Comparison of ENCODE assay signal across 14 mouse cellular contexts in the genomic region with DNA sequence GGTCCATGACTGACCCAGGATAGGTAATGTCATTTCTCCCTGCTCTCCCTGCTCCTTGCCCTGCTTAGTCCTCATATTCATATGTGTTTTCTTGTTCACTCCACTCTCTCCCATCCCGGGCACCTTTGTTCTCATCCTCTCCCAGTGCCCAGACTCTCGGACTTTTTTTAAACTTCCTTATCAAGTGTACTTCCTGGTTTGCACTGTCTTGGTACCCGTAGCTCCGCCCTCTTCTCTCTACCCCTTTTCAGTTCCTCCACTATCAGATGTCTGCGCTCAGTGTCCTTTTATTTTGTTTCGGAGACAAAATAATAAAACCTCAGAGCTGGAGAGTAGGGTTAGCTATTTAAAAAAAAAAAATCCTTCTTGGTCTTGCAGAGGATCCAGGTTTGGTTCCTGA. TPM values are rescaled to one million over a fixed set of nuclear protein-coding genes. Genes with fewer than 3 reads are reported as not detected.
A peak's percentile ranks its signal among the peaks of the same experiment; 100 is the strongest.
DNase-seq lines count a peak whose midpoint lies in the region; ATAC-seq lines count a peak whose summit lies in the region.
"Had no signal": no experiment of that assay in that cellular context is flagged by ENCODE, and none has a peak within 500 bp of the region (broad histone marks: within the 10 kb centered on the region; RNA-seq: fewer than 3 reads in every experiment).

No protein-coding gene starts in this region.

- H3K27me3 ChIP-seq in liver, embryonic 12.5 days (replicated peaks): no peaks in the 10 kb centered on the region
- H3K27me3 ChIP-seq in splenic B cell, adult 2 months (ENCODE audit: control insufficient read depth, insufficient read depth, low read length, poor library complexity, severe bottlenecking): no peaks in the 10 kb centered on the region
- H3K27me3 ChIP-seq in forebrain, embryonic 14.5 days (replicated peaks; ENCODE audit: control insufficient read depth, insufficient read depth, low read length): no peaks in the 10 kb centered on the region
- H3K27me3 ChIP-seq: kidney, embryonic 15.5 days had no signal

- ATAC-seq in liver, embryonic 12.5 days: peak; percentile 64; the same call in 1 of the 2 replicates
- ATAC-seq in forebrain, embryonic 14.5 days: no peak
- ATAC-seq: Patski had no signal

- H3K27ac ChIP-seq in liver, embryonic 12.5 days: no peak overlapping the region
- H3K27ac ChIP-seq in forebrain, embryonic 14.5 days (ENCODE audit: low read depth, low read length): no peak overlapping the region
- H3K27ac ChIP-seq: heart, adult 2 months; kidney, embryonic 15.5 days; limb, embryonic 10.5 days had no signal

- peaks cover 7% of the 10 kb centered on the region; the same call in 1 of the 2 replicates for H3K4me1 ChIP-seq in liver, embryonic 12.5 days
- H3K4me1 ChIP-seq in forebrain, embryonic 14.5 days (ENCODE audit: control insufficient read depth, insufficient read depth, low read length): no peaks in the 10 kb centered on the region
- H3K4me1 ChIP-seq: kidney, embryonic 15.5 days; limb, embryonic 10.5 days had no signal

- no peaks in the 10 kb centered on the region for H3K9me3 ChIP-seq in liver, embryonic 12.5 days (replicated peaks)
- H3K9me3 ChIP-seq in forebrain, embryonic 14.5 days (replicated peaks; ENCODE audit: control insufficient read depth, low read length): no peaks in the 10 kb centered on the region
- H3K9me3 ChIP-seq: kidney, embryonic 15.5 days; limb, embryonic 10.5 days had no signal

- WGBS in liver, embryonic 12.5 days (ENCODE audit: insufficient replicate concordance): 31% methylated on average over 6 of the region's 6 CpGs
- WGBS in forebrain, embryonic 14.5 days: 87% methylated on average over 6 of the region's 6 CpGs

- H3K4me3 ChIP-seq in liver, embryonic 12.5 days: peak overlapping the region; percentile 34
- no peak overlapping the region for H3K4me3 ChIP-seq in forebrain, embryonic 14.5 days (ENCODE audit: low read depth, low read length)
- H3K4me3 ChIP-seq: heart, adult 2 months; kidney, embryonic 15.5 days; limb, embryonic 10.5 days had no signal

- DNase-seq in layer of hippocampus, adult 9-11 months: peak; percentile 53
- DNase-seq in layer of hippocampus, postnatal 10 days (ENCODE audit: low spot score in 2 of 2): no peak
- DNase-seq in brain, adult 2 months (ENCODE audit: low read depth, low spot score): peak; percentile 18
- peak; percentile 84 for DNase-seq in splenic B cell, adult 2 months (ENCODE audit: low read depth, low spot score)
- no peak for DNase-seq in left cerebral cortex, postnatal 4 days
- no peak for DNase-seq in forebrain, embryonic 14.5 days (ENCODE audit: low spot score)
- DNase-seq in frontal cortex, postnatal 14 days (ENCODE audit: low spot score in 2 of 2): no peak
- DNase-seq: cerebellum, adult 11 months; right cerebral cortex, postnatal 4 days had no signal

- no peak overlapping the region for H3K9ac ChIP-seq in liver, embryonic 12.5 days
- H3K9ac ChIP-seq in forebrain, embryonic 14.5 days (ENCODE audit: low read length): no peak overlapping the region
- H3K9ac ChIP-seq: kidney, embryonic 15.5 days had no signal

- intact Hi-C loops in left cerebral cortex, postnatal 4 days (cut with DNase I): no loop called here

- no peaks in the 10 kb centered on the region for H3K36me3 ChIP-seq in liver, embryonic 12.5 days
- H3K36me3 ChIP-seq in splenic B cell, adult 2 months (ENCODE audit: control insufficient read depth, insufficient read depth, low read length, poor library complexity, severe bottlenecking): peaks cover 22% of the 10 kb centered on the region
- no peaks in the 10 kb centered on the region for H3K36me3 ChIP-seq in forebrain, embryonic 14.5 days (ENCODE audit: control insufficient read depth, insufficient read depth, low read length)
- H3K36me3 ChIP-seq: kidney, embryonic 15.5 days; limb, embryonic 10.5 days had no signal

- H3K4me2 ChIP-seq in liver, embryonic 12.5 days: peak overlapping the region; percentile 53
- no peak overlapping the region for H3K4me2 ChIP-seq in forebrain, embryonic 14.5 days (ENCODE audit: low read length)
- H3K4me2 ChIP-seq: kidney, embryonic 15.5 days had no signal

RNA-seq across cellular contexts. Expression of a gene that starts 2.9 kb away (rescaled TPM):
- total RNA-seq in layer of hippocampus, postnatal 10 days (2021): not detected
- polyA plus RNA-seq in liver, embryonic 12.5 days (2016; fragmentation: Nextera tagmentation; extraction: Ambion mirVana): 0.21 and 0.23 TPM in 2 replicates
- not detected for total RNA-seq in left cerebral cortex, postnatal 4 days (2021)
- not detected in 2 replicates for polyA plus RNA-seq in forebrain, embryonic 14.5 days (2014; fragmentation: Nextera tagmentation; extraction: Ambion mirVana)
- polyA plus RNA-seq: kidney, embryonic 15.5 days; limb, embryonic 10.5 days; Patski had no signal

RNA-seq across cellular contexts. Expression of a gene that starts 11.7 kb away (rescaled TPM):
- total RNA-seq in layer of hippocampus, postnatal 10 days (2021): under 1 TPM; 0.51 to 0.66 TPM
- 0.10 and 0.13 TPM in 2 replicates for polyA plus RNA-seq in liver, embryonic 12.5 days (2016; fragmentation: Nextera tagmentation; extraction: Ambion mirVana)
- not detected for total RNA-seq in left cerebral cortex, postnatal 4 days (2021)
- polyA plus RNA-seq in forebrain, embryonic 14.5 days (2014; fragmentation: Nextera tagmentation; extraction: Ambion mirVana): not detected in 2 replicates
- total RNA-seq: heart, adult 2 months had no signal
- polyA plus RNA-seq: heart, adult 2 months; kidney, embryonic 15.5 days; limb, embryonic 10.5 days had no signal

RNA-seq across cellular contexts. Expression of a gene that starts 39.1 kb away (rescaled TPM):
- 10 to 100 TPM; 15.5 to 16.3 TPM for total RNA-seq in layer of hippocampus, postnatal 10 days (2021)
- polyA plus RNA-seq in liver, embryonic 12.5 days (2016; fragmentation: Nextera tagmentation; extraction: Ambion mirVana): 25.7 and 27.3 TPM in 2 replicates
- 10 to 100 TPM; 24.4 to 24.8 TPM for total RNA-seq in left cerebral cortex, postnatal 4 days (2021)
- 36.8 and 39.7 TPM in 2 replicates for polyA plus RNA-seq in forebrain, embryonic 14.5 days (2014; fragmentation: Nextera tagmentation; extraction: Ambion mirVana)

RNA-seq across cellular contexts. Expression of a gene that starts 39.6 kb away (rescaled TPM):
- total RNA-seq in layer of hippocampus, postnatal 10 days (2021): under 1 TPM; 0.62 to 0.87 TPM
- polyA plus RNA-seq in liver, embryonic 12.5 days (2016; fragmentation: Nextera tagmentation; extraction: Ambion mirVana): 0.46 and 0.50 TPM in 2 replicates
- total RNA-seq in left cerebral cortex, postnatal 4 days (2021): 1 to 10 TPM in 1 of 2 experiments, not detected in 1; 1.3 TPM
- polyA plus RNA-seq in forebrain, embryonic 14.5 days (2014; fragmentation: Nextera tagmentation; extraction: Ambion mirVana): 0.29 and 0.64 TPM in 2 replicates

RNA-seq across cellular contexts. Expression of a gene that starts 51.9 kb away (rescaled TPM):
- total RNA-seq in layer of hippocampus, postnatal 10 days (2021): 1 to 10 TPM; 2.5 to 4.3 TPM
- 1.7 and 1.9 TPM in 2 replicates for polyA plus RNA-seq in liver, embryonic 12.5 days (2016; fragmentation: Nextera tagmentation; extraction: Ambion mirVana)
- 1 to 10 TPM; 2.3 to 2.6 TPM for total RNA-seq in left cerebral cortex, postnatal 4 days (2021)
- polyA plus RNA-seq in forebrain, embryonic 14.5 days (2014; fragmentation: Nextera tagmentation; extraction: Ambion mirVana): 0.52 and 1.5 TPM in 2 replicates

Comparison
In these comparisons a context has a peak if more than half of its experiments do, and no peak if none do; other contexts are left out.
1. DNase-seq: peak in layer of hippocampus, adult 9-11 months (single experiment), brain, adult 2 months (single experiment) and splenic B cell, adult 2 months (single experiment); none in layer of hippocampus, postnatal 10 days (0 of 2), left cerebral cortex, postnatal 4 days (single experiment), forebrain, embryonic 14.5 days (single experiment) and frontal cortex, postnatal 14 days (0 of 2).